Mouse (Mus musculus): ENCODE data around the gene Sh3gl2. TPM values are rescaled to one million over a fixed set of nuclear protein-coding genes. Genes with fewer than 3 reads are reported as not detected.

Gene Sh3gl2
- total and polyA plus RNA-seq, 3 experiments: 0.05 TPM; not detected in 2

- TF ChIP-seq GATA1 (IDR thresholded peaks at IDR 0.05; ENCODE audit: borderline replicate concordance, low read length) (no peak), GATA2 (IDR thresholded peaks at IDR 0.05; ENCODE audit: borderline replicate concordance, low read depth, low read length) (no peak), CTCF (IDR thresholded peaks at IDR 0.05; ENCODE audit: low read depth, low read length) (no peak), TAL1 (conservative IDR thresholded peaks at IDR 0.05; ENCODE audit: low read depth, low read length) (no peak), POLR2AphosphoS5 (IDR thresholded peaks at IDR 0.05; ENCODE audit: insufficient replicate concordance, low read depth, low read length) (no peak)
- no peak for ATAC-seq (ENCODE audit: extremely low read depth, insufficient number of reproducible peaks, low FRiP score, poor library complexity, severe bottlenecking)
- no peak for DNase-seq (ENCODE audit: low spot score)
- H3K27me3 ChIP-seq (ENCODE audit: insufficient read depth, low read length): no peaks in the 10 kb centered on the region
- no peak overlapping the region for H3K4me3 ChIP-seq (ENCODE audit: low read depth, low read length)
- no peaks in the 10 kb centered on the region for H3K36me3 ChIP-seq (replicated peaks)
- H3K9me3 ChIP-seq (replicated peaks): peaks cover 43% of the 10 kb centered on the region
- H3K4me1 ChIP-seq (ENCODE audit: insufficient read depth, low read depth, low read length): no peaks in the 10 kb centered on the region
Measured at GRCm38 (mm10) chr4:85391795-85392194, 186.9 kb downstream of the Sh3gl2 start.

DNA sequence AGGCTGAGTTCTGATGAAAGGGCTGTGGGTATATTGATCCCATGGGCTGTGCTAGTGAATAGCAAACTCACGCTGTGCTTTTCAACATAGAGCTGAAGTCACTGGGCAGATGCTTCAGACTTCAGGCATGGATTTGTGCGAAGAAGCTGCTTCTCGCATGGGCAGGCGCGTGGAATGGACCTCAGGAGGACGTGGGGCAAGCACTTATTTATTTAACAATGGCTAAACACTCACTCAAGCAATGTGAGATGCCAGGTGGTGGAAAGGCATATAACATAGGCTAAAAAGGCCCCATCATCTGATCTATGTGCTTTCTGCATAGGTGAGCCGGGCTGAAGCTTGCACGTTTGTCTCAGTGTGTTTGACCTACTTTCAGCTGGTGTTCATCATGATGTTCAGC lies 193.8 kb downstream of the Sh3gl2 start:
- Histone ChIP-seq H3K4me3 (ENCODE audit: low read depth, low read length) (no peak overlapping the region), H3K27me3 (ENCODE audit: insufficient read depth, low read length) (no peaks in the 10 kb centered on the region), H3K36me3 (replicated peaks) (no peaks in the 10 kb centered on the region), H3K9me3 (replicated peaks) (peaks cover 32% of the 10 kb centered on the region), H3K4me1 (ENCODE audit: insufficient read depth, low read depth, low read length) (no peaks in the 10 kb centered on the region)
- DNase-seq (ENCODE audit: low spot score): no peak
- no peak for TF ChIP-seq POLR2AphosphoS5 (IDR thresholded peaks at IDR 0.05; ENCODE audit: insufficient replicate concordance, low read depth, low read length)
- no peak for TF ChIP-seq GATA1 (IDR thresholded peaks at IDR 0.05; ENCODE audit: borderline replicate concordance, low read length)
- TF ChIP-seq GATA2 (IDR thresholded peaks at IDR 0.05; ENCODE audit: borderline replicate concordance, low read depth, low read length): no peak
- TF ChIP-seq CTCF (IDR thresholded peaks at IDR 0.05; ENCODE audit: low read depth, low read length): no peak
- no peak for TF ChIP-seq TAL1 (conservative IDR thresholded peaks at IDR 0.05; ENCODE audit: low read depth, low read length)
- no peak for ATAC-seq (ENCODE audit: extremely low read depth, insufficient number of reproducible peaks, low FRiP score, poor library complexity, severe bottlenecking)

- DNase-seq (ENCODE audit: low spot score) (no peak), ATAC-seq (ENCODE audit: extremely low read depth, insufficient number of reproducible peaks, low FRiP score, poor library complexity, severe bottlenecking) (no peak)
- no peak overlapping the region for H3K4me3 ChIP-seq (ENCODE audit: low read depth, low read length)
- H3K4me1 ChIP-seq (ENCODE audit: insufficient read depth, low read depth, low read length): no peaks in the 10 kb centered on the region
- H3K9me3 ChIP-seq (replicated peaks): peaks cover 33% of the 10 kb centered on the region
- no peaks in the 10 kb centered on the region for H3K36me3 ChIP-seq (replicated peaks)
- TF ChIP-seq POLR2AphosphoS5 (IDR thresholded peaks at IDR 0.05; ENCODE audit: insufficient replicate concordance, low read depth, low read length): no peak
- no peak for TF ChIP-seq CTCF (IDR thresholded peaks at IDR 0.05; ENCODE audit: low read depth, low read length)
- no peak for TF ChIP-seq GATA1 (IDR thresholded peaks at IDR 0.05; ENCODE audit: borderline replicate concordance, low read length)
- no peak for TF ChIP-seq TAL1 (conservative IDR thresholded peaks at IDR 0.05; ENCODE audit: low read depth, low read length)
- no peaks in the 10 kb centered on the region for H3K27me3 ChIP-seq (ENCODE audit: insufficient read depth, low read length)
Measured at GRCm38 (mm10) chr4:85402823-85403222, 197.9 kb downstream of the Sh3gl2 start.

- no peaks in the 10 kb centered on the region for H3K36me3 ChIP-seq (replicated peaks)
- ATAC-seq (ENCODE audit: extremely low read depth, insufficient number of reproducible peaks, low FRiP score, poor library complexity, severe bottlenecking): no peak
Measured at GRCm38 (mm10) chr4:85404424-85405194, 199.7 kb downstream of the Sh3gl2 start.

DNA sequence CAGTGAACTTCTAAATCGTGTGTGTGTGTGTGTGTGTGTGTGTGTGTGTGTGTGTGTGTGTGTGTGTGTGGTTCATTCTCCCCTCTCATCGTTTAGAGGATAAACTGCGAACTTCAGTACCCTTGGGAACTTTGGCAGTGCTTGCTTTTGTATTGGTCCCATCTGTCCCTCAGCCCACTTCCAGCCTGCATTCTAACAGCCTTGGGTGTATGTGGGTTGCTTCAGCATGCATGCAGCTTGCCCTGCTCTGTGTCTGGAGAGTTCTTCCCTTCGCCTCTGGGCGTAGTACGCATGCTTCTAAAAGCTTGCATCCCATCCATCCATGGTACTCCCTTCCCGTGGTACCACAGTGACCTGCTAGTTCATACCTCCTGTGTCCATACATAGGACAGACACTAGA lies 200.3 kb downstream of the Sh3gl2 start:
- Histone ChIP-seq H3K4me3 (ENCODE audit: low read depth, low read length) (no peak overlapping the region), H3K36me3 (replicated peaks) (no peaks in the 10 kb centered on the region), H3K9me3 (replicated peaks) (peaks cover 28% of the 10 kb centered on the region), H3K4me1 (ENCODE audit: insufficient read depth, low read depth, low read length) (no peaks in the 10 kb centered on the region), H3K27me3 (ENCODE audit: insufficient read depth, low read length) (no peaks in the 10 kb centered on the region)
- TF ChIP-seq TAL1 (conservative IDR thresholded peaks at IDR 0.05; ENCODE audit: low read depth, low read length) (no peak), GATA2 (IDR thresholded peaks at IDR 0.05; ENCODE audit: borderline replicate concordance, low read depth, low read length) (no peak), GATA1 (IDR thresholded peaks at IDR 0.05; ENCODE audit: borderline replicate concordance, low read length) (no peak), POLR2AphosphoS5 (IDR thresholded peaks at IDR 0.05; ENCODE audit: insufficient replicate concordance, low read depth, low read length) (no peak), CTCF (IDR thresholded peaks at IDR 0.05; ENCODE audit: low read depth, low read length) (no peak)
- ATAC-seq (ENCODE audit: extremely low read depth, insufficient number of reproducible peaks, low FRiP score, poor library complexity, severe bottlenecking) (no peak), DNase-seq (ENCODE audit: low spot score) (no peak)

More at GRCm38 (mm10) chr4:85404424-85405194, 199.7 kb downstream of the Sh3gl2 start:
- Histone ChIP-seq H3K4me1 (ENCODE audit: insufficient read depth, low read depth, low read length) (no peaks in the 10 kb centered on the region), H3K27me3 (ENCODE audit: insufficient read depth, low read length) (no peaks in the 10 kb centered on the region), H3K4me3 (ENCODE audit: low read depth, low read length) (no peak overlapping the region), H3K9me3 (replicated peaks) (peaks cover 28% of the 10 kb centered on the region)
- DNase-seq (ENCODE audit: low spot score): no peak
- TF ChIP-seq CTCF (IDR thresholded peaks at IDR 0.05; ENCODE audit: low read depth, low read length): 0 out of 2 replicates have a peak, but pooled peaks have one; percentile 12
- TF ChIP-seq POLR2AphosphoS5 (IDR thresholded peaks at IDR 0.05; ENCODE audit: insufficient replicate concordance, low read depth, low read length): no peak
- TF ChIP-seq TAL1 (conservative IDR thresholded peaks at IDR 0.05; ENCODE audit: low read depth, low read length): no peak

GRCm38 (mm10) chr4:85416466-85416865 lies 211.5 kb downstream of the Sh3gl2 start:
- Histone ChIP-seq H3K27me3 (ENCODE audit: insufficient read depth, low read length) (no peaks in the 10 kb centered on the region), H3K4me1 (ENCODE audit: insufficient read depth, low read depth, low read length) (no peaks in the 10 kb centered on the region), H3K36me3 (replicated peaks) (no peaks in the 10 kb centered on the region), H3K4me3 (ENCODE audit: low read depth, low read length) (no peak overlapping the region), H3K9me3 (replicated peaks) (peaks cover 5% of the 10 kb centered on the region)
- TF ChIP-seq TAL1 (conservative IDR thresholded peaks at IDR 0.05; ENCODE audit: low read depth, low read length) (no peak), GATA1 (IDR thresholded peaks at IDR 0.05; ENCODE audit: borderline replicate concordance, low read length) (no peak), CTCF (IDR thresholded peaks at IDR 0.05; ENCODE audit: low read depth, low read length) (no peak), GATA2 (IDR thresholded peaks at IDR 0.05; ENCODE audit: borderline replicate concordance, low read depth, low read length) (no peak), POLR2AphosphoS5 (IDR thresholded peaks at IDR 0.05; ENCODE audit: insufficient replicate concordance, low read depth, low read length) (no peak)
- ATAC-seq (ENCODE audit: extremely low read depth, insufficient number of reproducible peaks, low FRiP score, poor library complexity, severe bottlenecking) (no peak), DNase-seq (ENCODE audit: low spot score) (no peak)
